Mouse (Mus musculus) kidney, adult 11 months (tissue): ENCODE data around the gene Hdgfl3.
"Not testable (repeated sequence)": the region's sequence is repeated elsewhere in the genome, so short reads cannot be mapped to it uniquely, and the experiment has no call there.

ENCODE experiments used
- DNase-seq: peaks from one replicate; pipeline ENCODE4 v3.0.0; 2022

The Hdgfl3 gene

DNA sequence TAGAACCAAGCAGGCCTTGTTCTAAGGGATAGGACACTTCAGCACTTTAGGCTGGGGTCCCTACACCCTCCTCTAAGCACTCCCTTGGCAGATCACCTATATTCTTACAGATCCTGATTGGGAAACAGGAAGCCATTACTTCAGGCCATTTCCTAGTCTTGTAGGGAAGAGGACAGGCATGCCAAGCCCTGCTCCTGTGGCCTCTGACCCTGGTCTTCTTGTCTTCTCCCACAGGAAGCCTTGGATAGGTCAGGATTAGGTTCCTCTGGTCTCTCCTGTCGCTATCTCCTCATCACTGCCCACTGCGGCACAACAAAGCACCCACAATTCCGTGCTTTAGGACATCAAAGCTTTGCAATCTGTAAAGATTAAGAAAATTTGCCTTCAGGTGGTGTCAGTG lies 82.6 kb downstream of the Hdgfl3 start:
- DNase-seq, result peak; percentile 32

DNA sequence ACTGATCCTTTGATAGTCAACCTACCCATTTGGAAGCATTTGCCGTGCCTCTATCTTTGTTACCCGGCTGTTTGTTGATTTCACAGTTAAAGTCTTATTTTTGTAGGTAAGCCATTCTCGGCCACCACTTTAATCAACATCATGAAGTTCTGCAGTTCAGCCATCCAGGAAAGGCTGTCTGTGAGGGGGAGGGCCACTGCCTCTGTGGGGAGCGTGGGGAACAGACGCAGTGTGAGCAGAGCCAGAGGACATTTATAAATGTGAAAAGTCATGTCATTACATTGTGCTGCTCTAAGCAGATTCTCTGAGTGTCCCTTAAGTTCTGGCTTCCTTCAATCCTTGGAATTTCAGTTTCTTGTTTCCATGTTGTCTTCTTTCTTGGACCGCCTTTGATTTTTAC lies 84.1 kb downstream of the Hdgfl3 start:
- no peak for DNase-seq

DNA sequence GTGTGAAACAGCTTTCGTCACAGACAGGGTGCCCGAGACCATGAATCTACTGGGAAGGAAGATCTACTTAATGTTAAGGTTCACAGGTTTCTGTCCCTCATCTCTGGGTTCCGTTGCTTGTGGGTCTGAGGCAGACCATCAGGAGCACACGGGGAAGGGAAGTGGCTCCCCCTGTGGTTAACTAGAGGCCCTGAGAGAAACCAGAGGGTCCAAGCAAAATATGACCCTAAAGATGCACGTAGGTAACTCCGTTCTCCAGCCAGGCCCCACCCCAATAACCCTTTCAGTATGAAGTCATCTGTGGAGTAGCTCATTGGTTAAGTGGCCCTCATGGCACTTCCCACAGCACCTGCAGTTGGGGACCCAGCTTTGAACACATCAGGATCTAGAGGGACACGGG lies 84.6 kb downstream of the Hdgfl3 start:
- no peak for DNase-seq

DNA sequence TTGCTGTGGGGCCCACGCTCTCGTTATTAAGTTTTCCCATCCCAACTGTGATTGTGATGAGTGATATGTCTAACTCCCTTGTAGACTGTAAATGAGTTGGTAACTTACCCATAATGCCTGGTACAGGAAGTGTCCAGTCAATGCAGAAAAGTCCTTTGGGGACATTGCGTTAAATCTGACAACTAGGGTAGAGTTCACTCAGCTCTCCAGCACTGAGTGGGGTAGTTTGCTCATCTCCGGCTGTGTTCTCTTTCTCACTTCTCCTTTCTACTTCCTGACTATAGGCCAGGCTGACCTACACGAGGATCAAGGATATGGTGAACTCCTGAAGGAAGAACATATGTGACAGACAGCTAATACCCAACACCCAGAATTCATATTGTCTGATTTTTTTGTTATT lies 85.1 kb downstream of the Hdgfl3 start:
- DNase-seq, result no peak

DNA sequence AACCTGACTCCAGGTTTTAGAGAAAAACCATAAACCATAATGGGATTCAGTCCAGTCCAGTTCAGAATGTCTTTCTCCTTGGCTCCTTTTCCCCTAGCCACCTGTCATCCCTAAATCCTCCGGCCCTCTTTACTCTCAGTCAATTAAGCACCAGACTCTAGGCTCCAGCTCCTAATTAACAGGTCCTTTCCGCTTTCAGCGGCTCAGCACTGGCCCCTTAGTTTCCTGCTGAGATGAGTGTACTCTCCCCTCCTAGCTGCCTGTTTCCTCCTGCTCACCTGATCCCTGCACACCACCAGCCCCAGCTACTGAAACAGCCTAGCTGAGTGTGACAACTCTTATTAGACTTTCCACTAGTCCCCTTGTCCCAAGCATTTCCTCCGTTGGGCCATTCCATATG lies 86.5 kb downstream of the Hdgfl3 start:
- no peak for DNase-seq

DNA sequence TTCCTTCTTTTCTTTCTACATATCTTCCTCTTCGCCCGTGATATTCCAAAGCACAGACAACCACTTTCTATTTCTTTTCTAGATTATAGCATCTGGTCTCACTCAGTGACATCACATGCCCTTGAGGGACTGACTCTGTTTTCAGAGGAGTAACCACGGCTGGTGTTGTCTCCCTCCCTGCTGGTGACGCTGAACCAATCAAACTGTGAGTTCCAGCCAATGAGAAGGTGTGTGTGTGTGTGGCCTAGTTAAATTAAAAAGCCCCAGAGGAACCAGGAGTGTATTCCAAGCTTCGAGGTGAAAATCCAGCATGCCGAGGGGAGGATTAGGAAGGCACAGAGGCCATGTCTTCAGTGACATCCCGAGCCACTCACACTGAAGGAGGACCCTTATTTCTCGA lies 87.3 kb downstream of the Hdgfl3 start:
- DNase-seq, result no peak

DNA sequence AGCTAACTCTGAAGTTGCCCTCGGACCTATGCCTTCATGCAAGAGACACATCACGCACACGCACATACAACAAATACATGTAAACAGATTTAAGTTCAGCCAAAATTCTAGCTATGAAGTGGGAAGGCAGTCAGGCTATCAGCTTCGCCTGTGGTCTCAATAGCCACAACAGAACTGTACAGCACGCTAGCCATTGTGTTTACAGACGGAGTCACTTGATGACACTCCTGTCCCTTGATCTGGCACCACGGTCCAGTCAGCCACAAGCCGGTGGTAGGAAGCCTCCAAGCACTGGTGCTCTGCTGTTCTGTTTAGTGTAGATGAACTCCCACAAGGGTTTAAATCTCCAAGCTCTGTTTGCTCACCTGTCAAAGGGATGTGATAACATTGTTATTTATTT lies 88.3 kb downstream of the Hdgfl3 start:
- DNase-seq, result no peak

DNA sequence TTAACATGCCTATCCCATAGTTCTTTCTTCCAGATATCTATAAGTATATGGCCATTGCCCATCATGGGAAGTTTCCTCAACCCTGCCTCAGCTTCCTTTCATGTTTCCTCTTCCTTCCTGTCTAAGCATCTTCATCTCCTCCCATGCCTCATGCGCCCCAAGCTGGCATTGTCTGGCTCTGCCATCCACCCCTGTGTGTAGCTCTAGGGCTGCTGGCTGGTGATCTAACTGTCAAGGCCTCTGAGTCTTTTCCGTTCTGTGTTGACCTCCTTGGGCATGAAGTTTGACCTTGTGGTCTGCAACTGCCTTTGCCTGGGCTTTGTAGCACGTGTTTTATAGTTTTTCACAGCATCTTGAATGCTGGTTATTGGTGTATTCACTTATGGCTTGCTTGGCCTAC lies 89.0 kb downstream of the Hdgfl3 start:
- DNase-seq, result no peak

DNA sequence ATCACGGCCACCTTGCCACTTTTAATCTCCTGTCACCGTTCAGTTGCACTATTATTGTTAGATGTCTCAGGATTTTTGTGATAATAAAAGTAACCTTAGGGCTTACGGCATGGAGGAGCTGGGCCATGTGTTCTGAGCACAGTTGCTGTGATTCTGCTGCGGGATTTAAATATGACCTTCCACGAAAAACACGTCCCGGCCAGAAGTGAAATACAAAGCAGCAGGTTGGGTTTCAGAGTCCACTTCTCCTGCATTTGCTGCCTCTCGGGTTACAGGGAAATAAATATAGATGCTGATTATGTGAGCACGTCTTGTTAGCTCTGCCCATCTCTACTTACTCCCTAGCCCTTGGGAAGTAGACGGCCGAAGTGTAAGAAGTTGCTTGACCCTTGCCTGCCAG lies 89.5 kb downstream of the Hdgfl3 start:
- no peak for DNase-seq

DNA sequence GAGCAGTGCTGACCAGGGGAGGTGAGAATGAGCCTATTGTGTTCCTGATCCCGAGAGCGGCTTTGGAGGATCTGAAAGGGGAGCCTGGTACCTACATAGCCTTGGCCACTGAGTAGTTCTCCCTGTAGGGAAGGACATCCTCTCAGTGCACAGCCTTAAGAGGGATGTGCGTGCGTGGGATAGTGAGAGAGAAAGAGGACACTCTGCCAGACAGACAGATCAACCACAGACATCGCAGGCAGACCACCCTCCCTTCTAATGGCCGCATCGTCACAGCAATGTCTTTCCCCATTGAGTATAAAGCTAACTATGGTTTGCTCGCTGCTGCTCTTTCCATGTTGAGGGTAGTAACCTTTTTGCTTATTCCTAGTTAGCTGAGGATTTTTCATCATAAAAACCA lies 90.4 kb downstream of the Hdgfl3 start:
- no peak for DNase-seq

DNA sequence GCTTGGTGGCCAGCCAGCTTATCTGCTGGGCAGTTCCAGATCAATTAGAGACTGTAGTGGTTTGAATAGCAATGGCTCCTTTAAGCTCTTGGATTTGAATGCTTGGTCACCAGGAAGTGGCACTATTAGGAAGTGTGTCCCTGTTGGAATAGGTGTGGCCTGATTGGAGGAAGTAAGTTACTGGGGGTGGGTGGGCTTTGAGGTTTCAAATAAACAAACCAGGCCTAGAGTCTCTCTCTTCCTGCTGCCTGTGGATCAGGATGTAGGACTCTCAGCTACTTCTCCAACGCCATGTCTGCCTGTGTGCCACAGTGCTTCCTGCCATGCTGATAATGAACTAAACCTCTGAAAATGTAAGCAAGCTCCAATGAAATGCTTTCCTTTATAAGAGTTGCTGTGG lies 91.3 kb downstream of the Hdgfl3 start:
- DNase-seq, result no peak

DNA sequence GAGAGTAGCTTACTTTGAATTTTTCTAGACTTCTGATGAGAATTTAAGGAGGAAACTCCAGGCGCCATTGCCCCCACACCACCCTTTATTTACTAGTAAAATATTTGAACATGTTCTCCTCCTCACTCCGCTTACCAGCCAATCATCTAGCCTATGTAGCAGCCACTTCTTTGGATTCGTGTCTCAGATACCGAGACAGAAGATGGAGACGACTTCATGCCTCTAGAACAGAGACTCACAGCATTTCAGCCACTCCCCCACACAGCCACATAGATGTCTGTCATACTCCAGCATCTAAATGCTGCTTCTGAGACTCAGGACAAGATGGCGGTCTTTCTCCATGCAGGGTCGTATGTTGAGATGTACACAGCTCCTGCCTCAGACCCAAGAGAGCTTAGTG lies 92.1 kb downstream of the Hdgfl3 start:
- no peak for DNase-seq

DNA sequence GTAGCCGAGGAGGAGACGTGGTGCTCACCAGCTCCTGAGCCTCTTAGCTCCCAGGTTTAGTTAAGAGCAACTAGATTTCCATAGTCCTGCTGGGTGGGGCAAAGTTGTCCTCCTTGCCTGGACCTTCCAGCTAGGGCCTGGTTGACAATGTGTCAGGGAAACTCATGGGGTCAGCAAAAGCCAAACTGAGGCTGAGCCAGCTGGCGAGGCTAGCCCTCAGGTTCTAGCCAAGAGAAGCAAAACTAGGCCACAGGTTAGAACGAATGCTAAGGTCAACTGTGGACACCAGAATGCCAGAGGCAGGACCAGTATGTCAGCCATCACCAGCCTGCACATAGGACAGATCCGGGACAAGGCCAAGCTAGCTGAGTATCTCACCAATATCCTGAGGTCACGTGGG lies 92.8 kb downstream of the Hdgfl3 start:
- DNase-seq, result peak; percentile 62

DNA sequence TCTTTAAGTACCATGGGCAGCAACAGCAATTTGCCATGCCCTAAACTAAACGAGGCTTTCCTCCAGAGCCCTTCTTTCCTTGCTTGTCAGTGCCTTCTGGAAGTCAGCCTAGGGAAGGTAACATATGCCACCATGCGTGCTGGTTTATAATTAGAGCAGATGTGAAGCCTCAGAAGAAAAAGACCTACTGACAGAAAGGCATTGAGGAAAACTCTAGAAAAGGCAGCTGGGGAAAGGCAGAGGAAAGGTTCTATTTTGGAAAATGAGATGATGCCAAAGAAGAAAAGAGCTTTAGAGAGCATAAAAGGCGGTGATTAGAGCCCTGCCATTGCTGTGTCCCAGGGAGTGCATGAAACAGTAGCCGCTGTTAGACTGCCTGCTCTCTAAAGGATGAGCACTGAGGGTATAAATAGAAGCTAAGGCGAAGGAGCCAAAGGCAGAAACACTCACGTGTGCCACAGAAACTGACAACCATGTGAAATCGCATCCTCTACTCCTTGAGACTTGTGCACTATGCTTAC lies 93.6 kb downstream of the Hdgfl3 start:
- no peak for DNase-seq

DNA sequence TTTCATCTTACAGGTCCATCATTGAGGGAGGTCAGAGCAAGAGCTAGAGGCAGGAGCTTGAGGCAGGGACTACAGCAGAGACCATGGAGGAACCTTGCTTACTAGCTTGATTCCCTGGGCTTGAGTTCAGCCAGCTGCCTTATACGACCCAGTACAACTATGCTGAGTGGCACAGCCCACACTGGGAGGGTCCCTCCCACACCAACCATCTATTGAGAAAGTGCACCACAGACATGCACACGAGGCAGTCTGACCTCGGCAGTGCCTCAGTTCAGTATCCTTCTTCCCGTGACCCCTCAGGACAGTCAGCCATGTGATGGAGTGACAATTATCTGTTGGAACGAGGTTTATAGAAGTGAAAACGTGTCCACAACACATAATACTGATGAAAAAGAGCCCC lies 94.5 kb downstream of the Hdgfl3 start:
- DNase-seq, result no peak

DNA sequence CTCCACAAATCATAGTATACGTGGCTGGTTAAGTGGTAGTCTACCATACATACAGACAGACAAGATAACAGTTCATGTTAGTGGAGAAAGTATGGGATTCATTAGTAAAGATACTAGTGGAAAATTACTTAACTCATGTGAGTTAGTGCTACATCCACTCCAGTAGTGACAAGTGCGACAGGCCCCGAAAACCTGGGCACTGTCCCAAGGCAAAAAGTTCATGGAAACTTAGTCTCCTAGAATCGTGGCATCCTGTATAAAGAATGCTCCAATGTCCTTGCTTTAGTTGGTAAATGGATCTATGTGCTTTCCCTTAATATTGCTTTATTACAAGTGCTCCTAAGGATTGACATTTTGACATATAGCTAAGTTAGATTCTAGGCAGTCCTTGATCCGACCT lies 96.5 kb downstream of the Hdgfl3 start:
- DNase-seq, result not testable (repeated sequence)

DNA sequence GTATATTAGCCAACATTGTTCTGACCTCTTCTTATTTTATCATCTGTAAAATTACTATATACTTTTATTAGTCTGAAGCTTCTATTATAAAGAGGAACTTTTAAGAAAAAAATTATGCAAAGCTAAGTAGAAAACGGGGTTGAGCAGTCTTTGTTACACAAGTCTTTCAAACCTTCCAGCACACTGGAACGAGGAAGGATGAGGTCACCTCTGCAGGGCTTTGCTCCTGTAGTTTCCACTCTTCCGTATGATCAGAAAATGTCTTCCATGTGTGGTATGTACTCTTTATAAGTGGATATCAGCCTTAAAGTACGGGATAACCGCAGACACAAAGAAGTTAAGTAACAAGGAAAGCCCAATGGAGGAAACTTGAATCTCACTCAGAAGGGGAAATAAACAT lies 98.8 kb downstream of the Hdgfl3 start:
- DNase-seq, result no peak

DNA sequence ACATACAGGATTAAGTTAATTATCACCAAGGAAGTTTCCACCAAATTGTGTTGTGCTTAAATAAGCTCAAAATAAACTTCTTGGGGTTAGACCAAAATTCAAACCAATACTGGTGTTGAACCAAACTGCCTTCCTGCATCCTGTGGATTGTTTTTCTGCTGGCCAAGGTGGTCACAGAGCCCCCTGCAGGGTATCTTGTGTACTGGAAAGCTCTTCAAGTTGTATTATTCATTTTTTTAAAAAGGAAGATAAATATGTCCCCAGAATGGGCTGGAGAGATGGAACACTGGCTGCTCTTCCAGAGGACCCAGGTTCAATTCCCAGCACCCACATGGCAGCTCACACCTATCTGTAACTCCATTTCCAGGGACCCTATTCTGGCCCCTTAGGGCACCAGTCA lies 99.4 kb downstream of the Hdgfl3 start:
- DNase-seq, result no peak
